Mouse (Mus musculus): ENCODE measurements around the gene Fam168a.

- TF ChIP-seq CTCF (IDR thresholded peaks at IDR 0.05; ENCODE audit: borderline replicate concordance, extremely low read depth, insufficient read depth, insufficient read length) (no peak), POLR2A (IDR thresholded peaks at IDR 0.05; ENCODE audit: borderline replicate concordance, extremely low read depth, insufficient read depth, insufficient read length, poor library complexity, severe bottlenecking) (no peak)
Measured at GRCm38 (mm10) chr7:100835168-100835567, 128.7 kb downstream of the Fam168a start.

Measured in brain, embryonic 14.5 days (tissue).